Mouse (Mus musculus) thymus, adult 2 months (tissue): ENCODE measurements around the gene Zfp553.

Experiments
- CTCF ChIP-seq: fragments of 200-500 bp; IDR thresholded peaks from 2 replicates; pipeline ENCODE4 v1.5.1; 2012; ENCODE audit warnings: mild to moderate bottlenecking, control low read depth, low read length, moderate library complexity, borderline replicate concordance; ENCODE audit not compliant: control insufficient read depth, poor library complexity, insufficient read depth; ENCODE audit errors: extremely low read depth
- POLR2A ChIP-seq: fragments of 200-500 bp; IDR thresholded peaks from 2 replicates; pipeline ENCODE4 v1.6.1; 2012; ENCODE audit warnings: mild to moderate bottlenecking, low read length, control low read depth, moderate library complexity; ENCODE audit not compliant: control insufficient read depth, poor library complexity, insufficient read depth; ENCODE audit errors: extremely low read depth

- TF ChIP-seq POLR2A, result no peak
- TF ChIP-seq CTCF, result no peak
These were observed 30.7 kb downstream of the Zfp553 start for GRCm38 (mm10) chr7:127263526-127263925.
